Mouse (Mus musculus): ENCODE measurements at regions not wholly inside any gene's neighbourhood (a gene's known extent, or its start where the extent isn't known, plus 50 kb on each side); places are given as distances from the start of the nearest gene placed in this dataset.

DNA sequence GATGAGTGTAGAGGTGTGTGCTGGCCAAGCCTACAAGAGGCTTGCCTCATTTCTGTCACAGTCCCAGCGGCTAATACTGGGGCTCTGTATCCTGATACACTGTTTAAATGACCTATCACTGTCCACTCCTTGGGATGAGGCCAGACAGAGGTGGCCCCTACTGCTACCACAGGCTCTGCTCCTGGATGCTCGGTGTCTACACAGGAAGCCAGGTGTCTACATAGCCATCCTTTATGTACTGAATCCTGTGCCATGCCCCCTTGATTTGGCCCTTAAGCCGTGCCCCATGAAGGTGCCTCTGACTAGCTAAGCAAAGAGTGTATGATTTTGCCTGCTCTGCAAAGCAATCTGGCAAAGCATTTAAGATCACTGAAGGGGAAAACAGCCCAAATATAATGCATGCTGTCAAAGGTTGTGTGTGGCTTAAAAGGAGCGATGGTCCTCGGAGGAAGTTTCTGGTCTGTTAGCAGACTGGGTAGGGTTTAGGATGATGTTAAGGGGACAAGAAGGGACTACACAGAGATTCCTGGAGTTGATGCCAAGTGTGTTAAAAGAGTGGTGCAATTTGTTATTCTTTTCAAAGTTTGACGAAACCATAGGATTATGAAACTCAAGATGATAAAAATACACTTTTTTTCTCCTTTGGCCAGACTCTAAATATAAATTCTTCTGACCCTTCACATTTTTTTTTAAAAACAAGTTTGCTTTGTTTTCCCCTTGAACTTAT lies 104.2 kb downstream of the E030025P04Rik start:
- 83% methylated on average over 6 of the region's 6 CpGs for WGBS
- H3K27me3 ChIP-seq (ENCODE audit: control insufficient read depth, insufficient read depth, low read length) = no peaks in the 10 kb centered on the region

DNA sequence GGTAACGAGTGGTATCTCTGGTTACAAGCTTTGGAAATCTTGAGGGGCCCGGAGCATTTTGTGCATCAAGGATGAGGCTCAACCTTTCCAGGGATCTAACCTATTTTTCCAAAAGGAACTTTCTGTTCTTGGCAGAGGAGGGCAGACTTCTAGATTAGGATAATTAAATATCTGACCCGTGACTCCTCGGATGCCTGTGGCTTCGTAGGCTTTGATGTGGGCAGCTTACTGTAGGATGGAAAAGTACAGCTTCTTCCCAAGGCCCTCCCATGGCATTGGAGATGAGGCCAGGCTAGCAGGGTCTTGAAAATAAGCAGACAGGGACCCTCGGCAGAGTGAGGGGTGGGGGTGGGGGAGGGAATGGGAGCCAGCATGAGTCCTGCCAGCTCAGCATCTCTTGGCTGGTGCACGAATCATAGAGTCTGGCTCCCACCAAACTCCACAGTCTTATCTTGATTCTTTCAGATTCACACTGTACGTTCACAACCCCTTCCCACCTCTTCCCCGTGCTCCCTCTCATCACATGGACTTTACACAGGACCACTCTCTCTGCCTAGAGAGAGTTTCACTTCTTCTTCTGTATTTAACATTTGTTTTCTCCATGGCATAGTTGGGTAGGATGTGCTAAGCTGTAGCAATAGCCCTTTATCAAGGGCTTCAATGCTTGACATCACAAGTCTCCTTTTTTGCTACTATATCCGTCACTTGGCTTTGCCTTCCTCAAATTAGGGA lies 104.9 kb downstream of the E030025P04Rik start:
- Histone ChIP-seq H3K4me3 (ENCODE audit: extremely low read depth, insufficient read depth, insufficient read length) (no peak overlapping the region), H3K27me3 (ENCODE audit: control insufficient read depth, insufficient read depth, low read length) (no peaks in the 10 kb centered on the region), H3K4me1 (ENCODE audit: control insufficient read depth, insufficient read depth, insufficient read length) (no peaks in the 10 kb centered on the region), H3K27ac (ENCODE audit: insufficient read depth, low read length) (no peak overlapping the region), H3K36me3 (ENCODE audit: control insufficient read depth, insufficient read depth, low read length) (no peaks in the 10 kb centered on the region)
- TF ChIP-seq CTCF (IDR thresholded peaks at IDR 0.05; ENCODE audit: extremely low read depth, insufficient read depth, insufficient read length, insufficient replicate concordance) = no peak
- TF ChIP-seq POLR2A (IDR thresholded peaks at IDR 0.05; ENCODE audit: low read depth, low read length) = no peak
- DNase-seq (ENCODE audit: low read depth in 1 of 2, low spot score in 2 of 2) = no peak
- WGBS = 74% methylated on average over 10 of the region's 10 CpGs

More for the DNA sequence above, 104.2 kb downstream of the E030025P04Rik start:
- H3K27ac ChIP-seq (ENCODE audit: insufficient read depth, low read length) = no peak overlapping the region
- no peak for DNase-seq (ENCODE audit: low read depth in 1 of 2, low spot score in 2 of 2)
- TF ChIP-seq POLR2A (IDR thresholded peaks at IDR 0.05; ENCODE audit: low read depth, low read length) = no peak
- no peak for TF ChIP-seq CTCF (IDR thresholded peaks at IDR 0.05; ENCODE audit: extremely low read depth, insufficient read depth, insufficient read length, insufficient replicate concordance)
- H3K4me1 ChIP-seq (ENCODE audit: control insufficient read depth, insufficient read depth, insufficient read length) = no peaks in the 10 kb centered on the region
- H3K4me3 ChIP-seq (ENCODE audit: extremely low read depth, insufficient read depth, insufficient read length) = no peak overlapping the region
- H3K36me3 ChIP-seq (ENCODE audit: control insufficient read depth, insufficient read depth, low read length) = no peaks in the 10 kb centered on the region

DNA sequence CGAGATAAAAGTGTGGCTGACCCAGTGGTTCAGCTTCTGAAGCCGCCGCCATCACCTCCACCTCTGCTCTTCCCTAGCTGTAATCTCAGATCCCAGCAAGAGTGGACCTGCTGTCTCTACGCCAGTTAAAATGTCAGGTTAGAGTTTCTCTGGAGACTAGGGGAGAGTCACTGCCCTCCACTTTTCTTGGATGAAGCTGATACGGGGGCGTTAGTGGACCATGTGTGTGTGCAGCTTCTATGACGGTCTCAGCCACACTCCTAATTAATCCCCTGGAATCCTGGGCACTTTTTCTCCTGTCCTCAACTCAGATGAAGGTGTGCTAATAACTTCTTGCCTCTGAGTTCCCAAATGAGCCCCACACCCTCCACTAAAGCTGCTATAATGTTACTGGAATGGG lies 106.0 kb downstream of the E030025P04Rik start:
- no peaks in the 10 kb centered on the region for H3K36me3 ChIP-seq (ENCODE audit: control insufficient read depth, insufficient read depth, low read length)
- DNase-seq (ENCODE audit: low read depth in 1 of 2, low spot score in 2 of 2) = no peak
- H3K27ac ChIP-seq (ENCODE audit: insufficient read depth, low read length) = no peak overlapping the region
- no peaks in the 10 kb centered on the region for H3K4me1 ChIP-seq (ENCODE audit: control insufficient read depth, insufficient read depth, insufficient read length)
- TF ChIP-seq CTCF (IDR thresholded peaks at IDR 0.05; ENCODE audit: extremely low read depth, insufficient read depth, insufficient read length, insufficient replicate concordance) = no peak
- 89% methylated on average over 7 of the region's 7 CpGs for WGBS
- no peak overlapping the region for H3K4me3 ChIP-seq (ENCODE audit: extremely low read depth, insufficient read depth, insufficient read length)
- no peaks in the 10 kb centered on the region for H3K27me3 ChIP-seq (ENCODE audit: control insufficient read depth, insufficient read depth, low read length)

DNA sequence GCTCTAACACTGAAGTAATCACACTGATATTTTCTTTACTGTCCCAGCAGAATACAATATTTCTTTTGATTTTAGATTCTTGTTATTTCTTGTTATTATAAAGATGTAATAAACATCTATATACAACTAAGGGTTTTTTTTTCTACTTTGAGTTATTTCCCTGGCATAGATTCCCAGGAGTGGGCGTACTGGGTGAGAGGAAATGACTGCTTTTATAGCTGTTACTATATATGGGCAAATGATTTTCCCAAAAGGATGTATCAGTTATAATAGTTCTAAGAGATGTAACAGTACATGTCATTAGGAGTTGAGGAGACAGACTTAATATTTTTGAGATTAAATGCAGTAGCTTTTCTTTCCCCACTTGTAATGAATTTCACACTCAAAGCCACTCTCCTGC lies 109.6 kb downstream of the E030025P04Rik start:
- H3K27me3 ChIP-seq (ENCODE audit: control insufficient read depth, insufficient read depth, low read length) = no peaks in the 10 kb centered on the region
- WGBS = 67% methylated on average over 1 of the region's 1 CpGs
- no peaks in the 10 kb centered on the region for H3K36me3 ChIP-seq (ENCODE audit: control insufficient read depth, insufficient read depth, low read length)

DNA sequence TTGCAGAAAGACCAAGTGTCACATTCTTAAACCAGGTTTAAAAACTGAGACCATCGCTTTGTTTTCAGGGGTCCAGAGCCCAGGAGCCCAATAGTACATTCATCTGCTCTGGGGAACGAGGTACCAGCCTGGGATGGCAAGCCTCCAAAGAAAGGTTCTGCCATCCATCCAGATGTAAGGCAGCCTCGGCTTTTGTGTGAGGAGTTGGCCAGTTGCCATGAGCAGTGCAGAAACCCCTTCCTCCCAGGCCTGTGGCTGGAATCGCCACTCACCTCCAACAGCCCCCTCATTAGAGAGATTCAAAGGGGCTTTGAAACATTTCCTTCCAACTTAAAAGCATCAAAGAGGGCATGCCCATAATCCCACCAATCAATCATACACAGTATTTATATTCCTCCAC lies 110.1 kb downstream of the E030025P04Rik start:
- Histone ChIP-seq H3K4me1 (ENCODE audit: control insufficient read depth, insufficient read depth, insufficient read length) (no peaks in the 10 kb centered on the region), H3K36me3 (ENCODE audit: control insufficient read depth, insufficient read depth, low read length) (no peaks in the 10 kb centered on the region), H3K27me3 (ENCODE audit: control insufficient read depth, insufficient read depth, low read length) (no peaks in the 10 kb centered on the region), H3K4me3 (ENCODE audit: extremely low read depth, insufficient read depth, insufficient read length) (no peak overlapping the region), H3K27ac (ENCODE audit: insufficient read depth, low read length) (no peak overlapping the region)
- no peak for TF ChIP-seq POLR2A (IDR thresholded peaks at IDR 0.05; ENCODE audit: low read depth, low read length)
- no peak for TF ChIP-seq CTCF (IDR thresholded peaks at IDR 0.05; ENCODE audit: extremely low read depth, insufficient read depth, insufficient read length, insufficient replicate concordance)
- WGBS = 65% methylated on average over 4 of the region's 4 CpGs
- no peak for DNase-seq (ENCODE audit: low read depth in 1 of 2, low spot score in 2 of 2)

More for the DNA sequence above, 109.6 kb downstream of the E030025P04Rik start:
- DNase-seq (ENCODE audit: low read depth in 1 of 2, low spot score in 2 of 2) = no peak
- TF ChIP-seq CTCF (IDR thresholded peaks at IDR 0.05; ENCODE audit: extremely low read depth, insufficient read depth, insufficient read length, insufficient replicate concordance) (no peak), POLR2A (IDR thresholded peaks at IDR 0.05; ENCODE audit: low read depth, low read length) (no peak)
- Histone ChIP-seq H3K4me1 (ENCODE audit: control insufficient read depth, insufficient read depth, insufficient read length) (no peaks in the 10 kb centered on the region), H3K4me3 (ENCODE audit: extremely low read depth, insufficient read depth, insufficient read length) (no peak overlapping the region), H3K27ac (ENCODE audit: insufficient read depth, low read length) (no peak overlapping the region)

DNA sequence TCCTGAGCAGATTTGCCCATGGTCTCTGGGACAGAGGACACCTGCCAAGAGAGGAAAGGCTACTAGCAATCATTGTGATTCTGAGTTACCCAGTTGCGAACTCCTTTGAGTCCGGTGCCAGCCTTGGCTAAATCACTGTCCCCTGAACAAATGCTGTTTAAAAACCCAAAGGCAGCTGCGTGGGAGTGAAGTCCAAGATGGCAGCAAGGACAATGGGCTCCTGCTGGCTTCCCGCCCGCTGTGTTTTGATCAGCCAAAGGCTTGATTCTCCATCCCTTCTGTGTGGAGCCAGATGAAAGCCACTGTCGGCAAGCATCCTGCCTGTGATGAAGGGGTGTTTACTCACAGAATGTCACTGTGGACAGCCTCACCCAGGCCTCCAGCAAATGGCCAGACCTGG lies 111.4 kb downstream of the E030025P04Rik start:
- no peaks in the 10 kb centered on the region for H3K36me3 ChIP-seq (ENCODE audit: control insufficient read depth, insufficient read depth, low read length)
- H3K4me1 ChIP-seq (ENCODE audit: control insufficient read depth, insufficient read depth, insufficient read length) = no peaks in the 10 kb centered on the region
- no peak for TF ChIP-seq CTCF (IDR thresholded peaks at IDR 0.05; ENCODE audit: extremely low read depth, insufficient read depth, insufficient read length, insufficient replicate concordance)
- no peak for TF ChIP-seq POLR2A (IDR thresholded peaks at IDR 0.05; ENCODE audit: low read depth, low read length)
- no peak for DNase-seq (ENCODE audit: low read depth in 1 of 2, low spot score in 2 of 2)
- H3K27me3 ChIP-seq (ENCODE audit: control insufficient read depth, insufficient read depth, low read length) = no peaks in the 10 kb centered on the region
- no peak overlapping the region for H3K4me3 ChIP-seq (ENCODE audit: extremely low read depth, insufficient read depth, insufficient read length)
- WGBS = 64% methylated on average over 6 of the region's 6 CpGs
- no peak overlapping the region for H3K27ac ChIP-seq (ENCODE audit: insufficient read depth, low read length)

DNA sequence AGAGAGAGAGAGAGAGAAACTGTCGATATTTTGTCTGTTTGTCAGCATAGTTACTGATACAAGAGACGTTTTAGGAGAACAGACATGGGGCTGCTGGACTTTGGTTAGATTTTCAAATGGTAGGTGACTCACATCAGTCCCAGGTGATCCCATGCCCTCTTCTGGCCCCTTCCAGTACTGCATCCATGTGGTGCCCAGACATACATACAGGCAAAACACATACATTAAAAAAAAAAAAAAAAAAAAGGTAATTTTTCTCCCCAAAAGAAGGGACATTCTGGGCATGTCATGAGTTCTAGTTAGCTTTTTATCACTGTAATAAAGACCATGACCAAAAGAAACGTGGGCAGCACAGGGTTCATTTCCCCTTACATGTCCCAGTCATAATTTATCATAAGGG lies 110.3 kb downstream of the Axin2 start:
- WGBS = 22% methylated on average over 3 of the region's 3 CpGs
- no peak overlapping the region for H3K27ac ChIP-seq (ENCODE audit: insufficient read depth, low read length)
- no peaks in the 10 kb centered on the region for H3K4me1 ChIP-seq (ENCODE audit: control insufficient read depth, insufficient read depth, insufficient read length)
- no peak overlapping the region for H3K4me3 ChIP-seq (ENCODE audit: extremely low read depth, insufficient read depth, insufficient read length)
- TF ChIP-seq CTCF (IDR thresholded peaks at IDR 0.05; ENCODE audit: extremely low read depth, insufficient read depth, insufficient read length, insufficient replicate concordance) = no peak
- TF ChIP-seq POLR2A (IDR thresholded peaks at IDR 0.05; ENCODE audit: low read depth, low read length) = no peak
- no peaks in the 10 kb centered on the region for H3K36me3 ChIP-seq (ENCODE audit: control insufficient read depth, insufficient read depth, low read length)
- no peaks in the 10 kb centered on the region for H3K27me3 ChIP-seq (ENCODE audit: control insufficient read depth, insufficient read depth, low read length)
- DNase-seq (ENCODE audit: low read depth in 1 of 2, low spot score in 2 of 2) = peak in 1 of 2 experiments; percentile 9

Data from spleen, adult 2 months (tissue).